Comparison of ENCODE assay signal across 15 mouse cellular contexts in the genomic region with DNA sequence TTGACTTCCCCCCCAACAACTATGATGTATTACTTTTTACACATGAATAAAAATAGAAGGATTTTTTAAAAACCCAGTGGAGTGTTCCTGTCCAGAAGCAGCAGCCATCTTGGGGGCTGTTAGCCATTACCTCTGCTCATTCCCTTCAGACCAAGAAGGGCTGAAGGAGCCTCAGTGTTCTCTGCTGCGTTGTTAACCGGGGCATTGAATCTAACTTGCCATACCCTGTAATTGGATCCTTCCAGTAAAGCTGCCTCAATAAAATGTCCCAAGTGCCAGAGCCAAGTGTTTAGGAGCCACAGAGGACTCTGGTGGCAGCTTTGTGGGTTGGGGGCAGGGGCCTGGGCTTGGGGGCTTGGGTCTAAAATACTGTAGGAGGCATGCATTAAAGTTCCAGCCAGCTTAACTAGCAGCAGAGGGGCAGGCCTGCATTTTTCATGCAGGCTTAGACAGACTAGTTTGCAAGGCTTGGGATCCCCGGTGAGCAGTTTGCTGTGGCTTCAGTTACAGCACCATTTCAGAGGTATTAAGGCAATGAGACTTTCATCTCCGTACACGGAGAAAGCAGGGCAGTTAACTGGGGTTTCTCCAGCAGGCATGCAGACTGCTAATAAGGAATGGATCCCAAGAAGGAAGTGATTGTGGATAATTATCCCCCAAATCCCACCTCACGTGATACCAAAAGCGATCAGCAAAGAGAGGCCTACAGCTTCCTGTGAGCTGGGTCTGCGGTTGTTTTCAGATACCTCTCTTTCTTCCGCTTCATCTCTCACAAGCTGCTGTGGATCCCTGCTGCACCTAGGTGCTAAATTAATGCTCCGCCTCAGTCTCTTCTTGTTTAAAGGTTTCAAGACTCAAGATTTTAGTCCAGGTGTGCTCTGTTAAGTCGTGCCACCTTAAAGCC.
DNase-seq lines count a peak whose midpoint lies in the region; ATAC-seq lines count a peak whose summit lies in the region.
"Had no signal": no experiment of that assay in that cellular context is flagged by ENCODE, and none has a peak within 500 bp of the region (broad histone marks: within the 10 kb centered on the region; RNA-seq: fewer than 3 reads in every experiment).

No protein-coding gene starts in this region.

- no peak overlapping the region for H3K4me2 ChIP-seq in hindbrain, embryonic 11.5 days (replicated peaks; ENCODE audit: low read depth, low read length)
- H3K4me2 ChIP-seq in embryonic facial prominence, embryonic 13.5 days = no peak overlapping the region
- peak overlapping the region; percentile 23; the same call in 1 of the 2 replicates for H3K4me2 ChIP-seq in limb, embryonic 12.5 days
- H3K4me2 ChIP-seq in neural tube, embryonic 14.5 days (ENCODE audit: low read depth, low read length) = no peak overlapping the region
- H3K4me2 ChIP-seq in intestine, embryonic 15.5 days (replicated peaks) = no peak overlapping the region
- H3K4me2 ChIP-seq: liver, embryonic 15.5 days had no signal

- no peak overlapping the region for H3K9ac ChIP-seq in hindbrain, embryonic 11.5 days (ENCODE audit: low read depth, low read length)
- H3K9ac ChIP-seq in embryonic facial prominence, embryonic 13.5 days = no peak overlapping the region; the same call in 1 of the 2 replicates
- H3K9ac ChIP-seq in limb, embryonic 12.5 days (replicated peaks) = no peak overlapping the region
- no peak overlapping the region for H3K9ac ChIP-seq in neural tube, embryonic 14.5 days (replicated peaks; ENCODE audit: low read depth, low read length)
- H3K9ac ChIP-seq in intestine, embryonic 15.5 days = no peak overlapping the region
- H3K9ac ChIP-seq: liver, embryonic 15.5 days had no signal

- H3K4me1 ChIP-seq in hindbrain, embryonic 10.5 days (replicated peaks) = no peaks in the 10 kb centered on the region; the same call in 1 of the 2 replicates
- H3K4me1 ChIP-seq in hindbrain, embryonic 11.5 days (replicated peaks; ENCODE audit: control insufficient read depth, insufficient read depth, low read length) = no peaks in the 10 kb centered on the region
- peaks cover 12% of the 10 kb centered on the region for H3K4me1 ChIP-seq in embryonic facial prominence, embryonic 13.5 days
- H3K4me1 ChIP-seq in limb, embryonic 12.5 days (replicated peaks) = peaks cover 27% of the 10 kb centered on the region
- H3K4me1 ChIP-seq in neural tube, embryonic 14.5 days (ENCODE audit: control insufficient read depth, insufficient read depth, low read length) = no peaks in the 10 kb centered on the region; the same call in 1 of the 2 replicates
- no peaks in the 10 kb centered on the region for H3K4me1 ChIP-seq in intestine, embryonic 15.5 days (replicated peaks)
- H3K4me1 ChIP-seq: liver, embryonic 15.5 days had no signal

- no peak overlapping the region for H3K4me3 ChIP-seq in hindbrain, embryonic 10.5 days
- H3K4me3 ChIP-seq in hindbrain, embryonic 11.5 days (ENCODE audit: low read depth, low read length) = no peak overlapping the region
- no peak overlapping the region for H3K4me3 ChIP-seq in embryonic facial prominence, embryonic 13.5 days
- no peak overlapping the region for H3K4me3 ChIP-seq in limb, embryonic 12.5 days (replicated peaks)
- H3K4me3 ChIP-seq in neural tube, embryonic 14.5 days (ENCODE audit: low read depth, low read length) = no peak overlapping the region
- H3K4me3 ChIP-seq in intestine, embryonic 15.5 days (replicated peaks) = no peak overlapping the region
- H3K4me3 ChIP-seq: liver, embryonic 15.5 days had no signal

- no peaks in the 10 kb centered on the region for H3K27me3 ChIP-seq in hindbrain, embryonic 10.5 days (ENCODE audit: insufficient read depth, poor library complexity, severe bottlenecking)
- H3K27me3 ChIP-seq in hindbrain, embryonic 11.5 days (ENCODE audit: control insufficient read depth, insufficient read depth, low read length) = no peaks in the 10 kb centered on the region
- H3K27me3 ChIP-seq in embryonic facial prominence, embryonic 13.5 days = no peaks in the 10 kb centered on the region
- H3K27me3 ChIP-seq in limb, embryonic 12.5 days = 0 out of 2 replicates have a peak, but pooled peaks cover 6% of the 10 kb centered on the region
- H3K27me3 ChIP-seq in neural tube, embryonic 14.5 days (ENCODE audit: control insufficient read depth, insufficient read depth, low read length) = no peaks in the 10 kb centered on the region
- no peaks in the 10 kb centered on the region for H3K27me3 ChIP-seq in intestine, embryonic 15.5 days (replicated peaks)
- H3K27me3 ChIP-seq: liver, embryonic 15.5 days had no signal

- H3K9me3 ChIP-seq in hindbrain, embryonic 10.5 days = no peaks in the 10 kb centered on the region
- no peaks in the 10 kb centered on the region for H3K9me3 ChIP-seq in hindbrain, embryonic 11.5 days (ENCODE audit: control insufficient read depth, low read length)
- no peaks in the 10 kb centered on the region for H3K9me3 ChIP-seq in embryonic facial prominence, embryonic 13.5 days
- H3K9me3 ChIP-seq in limb, embryonic 12.5 days = no peaks in the 10 kb centered on the region; the same call in 1 of the 2 replicates
- no peaks in the 10 kb centered on the region for H3K9me3 ChIP-seq in neural tube, embryonic 14.5 days (ENCODE audit: control insufficient read depth, low read length)
- H3K9me3 ChIP-seq in intestine, embryonic 15.5 days = no peaks in the 10 kb centered on the region
- H3K9me3 ChIP-seq: liver, embryonic 15.5 days had no signal

- 0 out of 2 replicates have a peak overlapping the region, but pooled peaks have one; percentile 23 for H3K27ac ChIP-seq in hindbrain, embryonic 10.5 days
- H3K27ac ChIP-seq in hindbrain, embryonic 11.5 days (ENCODE audit: low read depth, low read length) = no peak overlapping the region
- peak overlapping the region; percentile 77 for H3K27ac ChIP-seq in embryonic facial prominence, embryonic 13.5 days
- H3K27ac ChIP-seq in limb, embryonic 12.5 days = peak overlapping the region; percentile 96
- peak overlapping the region; percentile 55; the same call in 1 of the 2 replicates for H3K27ac ChIP-seq in neural tube, embryonic 14.5 days (ENCODE audit: low read depth, low read length)
- no peak overlapping the region for H3K27ac ChIP-seq in intestine, embryonic 15.5 days
- H3K27ac ChIP-seq: kidney, postnatal 0 days; liver, embryonic 15.5 days had no signal

- no peak for ATAC-seq in hindbrain, embryonic 11.5 days (ENCODE audit: low FRiP score)
- peak; percentile 48; the same call in 1 of the 2 replicates for ATAC-seq in embryonic facial prominence, embryonic 13.5 days (ENCODE audit: insufficient number of reproducible peaks, insufficient read depth, low FRiP score, low TSS enrichment, low read depth)
- ATAC-seq in limb, embryonic 12.5 days (ENCODE audit: insufficient number of reproducible peaks, insufficient read depth, low FRiP score, low TSS enrichment, low read depth) = peak; percentile 98
- peak; percentile 82 for ATAC-seq in neural tube, embryonic 14.5 days (ENCODE audit: low read depth)
- no peak for ATAC-seq in intestine, embryonic 15.5 days

- 69% methylated on average over 11 of the region's 11 CpGs for WGBS in hindbrain, embryonic 10.5 days
- 70% methylated on average over 11 of the region's 11 CpGs for WGBS in hindbrain, embryonic 11.5 days
- WGBS in embryonic facial prominence, embryonic 13.5 days = 33% methylated on average over 11 of the region's 11 CpGs
- 12% methylated on average over 11 of the region's 11 CpGs for WGBS in limb, embryonic 12.5 days
- 39% methylated on average over 11 of the region's 11 CpGs for WGBS in neural tube, embryonic 14.5 days
- WGBS in intestine, embryonic 15.5 days = 69% methylated on average over 11 of the region's 11 CpGs

- no peaks in the 10 kb centered on the region for H3K36me3 ChIP-seq in hindbrain, embryonic 10.5 days
- no peaks in the 10 kb centered on the region for H3K36me3 ChIP-seq in hindbrain, embryonic 11.5 days (ENCODE audit: control insufficient read depth, insufficient read depth, low read length)
- H3K36me3 ChIP-seq in embryonic facial prominence, embryonic 13.5 days = no peaks in the 10 kb centered on the region
- no peaks in the 10 kb centered on the region for H3K36me3 ChIP-seq in limb, embryonic 12.5 days
- no peaks in the 10 kb centered on the region for H3K36me3 ChIP-seq in neural tube, embryonic 14.5 days (ENCODE audit: control insufficient read depth, insufficient read depth, low read length)
- no peaks in the 10 kb centered on the region for H3K36me3 ChIP-seq in intestine, embryonic 15.5 days
- H3K36me3 ChIP-seq: liver, embryonic 15.5 days had no signal

- no peak for DNase-seq in hindbrain, embryonic 10.5 days (ENCODE audit: low spot score)
- no peak for DNase-seq in hindbrain, embryonic 11.5 days (ENCODE audit: low spot score)
- no peak for DNase-seq in urinary bladder, adult 2 months (ENCODE audit: low spot score)
- DNase-seq in gastrocnemius, postnatal 4 days (ENCODE audit: low spot score in 2 of 2) = no peak
- DNase-seq: adrenal gland, postnatal 36 days; cerebellum, adult 11 months; heart, adult 18-20 months; heart, postnatal 14 days; lung, postnatal 36 days had no signal

Comparison
In these comparisons a context has a peak if more than half of its experiments do, and no peak if none do; other contexts are left out.
1. H3K27ac ChIP-seq: peak in hindbrain, embryonic 10.5 days (single experiment), embryonic facial prominence, embryonic 13.5 days (single experiment), limb, embryonic 12.5 days (single experiment) and neural tube, embryonic 14.5 days (single experiment); none in hindbrain, embryonic 11.5 days (single experiment) and intestine, embryonic 15.5 days (single experiment).
2. ATAC-seq: peak in embryonic facial prominence, embryonic 13.5 days (single experiment), limb, embryonic 12.5 days (single experiment) and neural tube, embryonic 14.5 days (single experiment); none in hindbrain, embryonic 11.5 days (single experiment) and intestine, embryonic 15.5 days (single experiment).